Mouse (Mus musculus) embryonic facial prominence, embryonic 11.5 days (tissue): Measurements from ENCODE around the gene Hist1h4k. TPM values are rescaled to one million over a fixed set of nuclear protein-coding genes. Genes with fewer than 3 reads are reported as not detected.
"Not testable (repeated sequence)": the region's sequence is repeated elsewhere in the genome, so short reads cannot be mapped to it uniquely, and the experiment has no call there.

Experiments used
- ATAC-seq: fragments of 200-750 bp; cut with Nextera tagmentation; replicated peaks from 2 replicates; pipeline ENCODE4 v1.8.0; 2017; ENCODE audit warnings: low read depth; ENCODE audit not compliant: insufficient number of reproducible peaks, low FRiP score, low TSS enrichment
- DNase-seq: peaks from one replicate; pipeline ENCODE4 v3.0.0-alpha.2; 2015; ENCODE audit warnings: low spot score
- H3K27ac ChIP-seq: fragments of 300-500 bp; sonication (generic); replicated peaks from 2 replicates; pipeline ENCODE4 v1.5.1; 2014; ENCODE audit warnings: mild to moderate bottlenecking, low read depth, low read length, control low read depth
- H3K27me3 ChIP-seq: fragments of 300-500 bp; sonication (generic); 2 replicates; pipeline ENCODE4 v1.6.1; 2014; ENCODE audit warnings: mild to moderate bottlenecking, low read length, moderate library complexity, mixed read lengths; ENCODE audit not compliant: control insufficient read depth, insufficient read depth
- H3K36me3 ChIP-seq: fragments of 300-500 bp; sonication (generic); replicated peaks from 2 replicates; pipeline ENCODE4 v1.6.1; 2014; ENCODE audit warnings: low read depth, mild to moderate bottlenecking, low read length, moderate library complexity, mixed read lengths; ENCODE audit not compliant: control insufficient read depth, insufficient read depth
- H3K4me1 ChIP-seq: fragments of 300-500 bp; sonication (generic); 2 replicates; pipeline ENCODE4 v1.6.1; 2014; ENCODE audit warnings: low read length, mixed read lengths; ENCODE audit not compliant: control insufficient read depth, insufficient read depth
- H3K4me2 ChIP-seq: fragments of 300-500 bp; sonication (generic); 2 replicates; pipeline ENCODE4 v1.6.1; 2014; ENCODE audit warnings: low read depth, mild to moderate bottlenecking, control low read depth, low read length, moderate library complexity
- H3K4me3 ChIP-seq: fragments of 300-500 bp; sonication (generic); 2 replicates; pipeline ENCODE4 v1.5.1; 2014; ENCODE audit warnings: low read depth, low read length, control low read depth
- H3K9ac ChIP-seq: fragments of 300-500 bp; sonication (generic); replicated peaks from 2 replicates; pipeline ENCODE4 v1.6.1; 2014; ENCODE audit warnings: mild to moderate bottlenecking, control low read depth, low read length
- H3K9me3 ChIP-seq: fragments of 300-500 bp; sonication (generic); replicated peaks from 2 replicates; pipeline ENCODE4 v1.6.1; 2016; ENCODE audit warnings: mild to moderate bottlenecking, low read length, inconsistent platforms, mixed read lengths; ENCODE audit not compliant: control insufficient read depth
- WGBS: fragments of 180-500 bp; shearing (Covaris S2); extraction: QIAGEN DNeasy Blood & Tissue Kit; methylation state at CpG from one replicate; pipeline ENCODE4 v1.1.7; 2014; 5-methylcytosine and 5-hydroxymethylcytosine counted together
- polyA plus RNA-seq: library from polyadenylated mRNA; unstranded; fragments of >200 nt; fragmentation: Nextera tagmentation; extraction: Ambion mirVana; gene quantifications from 2 replicates; pipeline ENCODE4 v1.2.1, GENCODE M21; 2014

Gene Hist1h4k
- polyA plus RNA-seq, 1 experiment from 2014 or later = 7.7 TPM

DNA sequence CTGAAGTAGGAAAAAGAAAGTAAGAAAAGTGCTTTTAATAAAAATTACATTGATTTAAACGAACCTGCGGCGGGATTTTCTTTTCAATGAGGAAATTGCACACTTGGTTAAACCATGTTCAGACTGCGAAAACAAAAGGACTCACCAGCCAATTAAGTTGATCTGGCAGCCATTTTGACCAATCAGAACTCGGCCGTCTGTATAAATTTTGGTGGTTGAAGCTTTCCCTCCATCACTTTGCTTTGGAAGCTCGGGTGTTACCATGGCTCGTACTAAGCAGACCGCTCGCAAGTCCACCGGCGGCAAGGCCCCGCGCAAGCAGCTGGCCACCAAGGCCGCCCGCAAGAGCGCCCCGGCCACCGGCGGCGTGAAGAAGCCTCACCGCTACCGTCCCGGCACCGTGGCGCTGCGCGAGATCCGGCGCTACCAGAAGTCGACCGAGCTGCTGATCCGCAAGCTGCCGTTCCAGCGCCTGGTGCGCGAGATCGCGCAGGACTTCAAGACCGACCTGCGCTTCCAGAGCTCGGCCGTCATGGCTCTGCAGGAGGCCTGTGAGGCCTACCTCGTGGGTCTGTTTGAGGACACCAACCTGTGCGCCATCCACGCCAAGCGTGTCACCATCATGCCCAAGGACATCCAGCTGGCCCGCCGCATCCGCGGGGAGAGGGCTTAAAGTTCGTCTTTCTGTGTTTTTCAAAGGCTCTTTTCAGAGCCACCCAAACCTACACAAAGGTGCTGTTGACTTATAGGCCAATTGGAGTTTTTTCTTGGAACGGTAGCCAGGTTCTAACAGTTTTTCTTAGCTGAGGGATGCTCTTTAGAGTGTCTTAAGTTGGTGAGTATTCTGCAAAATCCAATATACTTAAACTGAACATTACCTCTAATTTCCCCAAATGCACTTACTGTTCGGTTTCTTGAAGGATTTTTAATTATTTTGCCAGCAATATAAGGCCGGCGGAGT, 32.6 kb downstream of the Hist1h4k start, which contains the start of gene Hist1h3h:
Gene Hist1h3h, plus strand, starts transcription at position 263 of the 961 bp plus-strand sequence.
- Histone ChIP-seq H3K4me3 (peak within 1 kb of the TSS; percentile 50), H3K4me2 (peak within 1 kb of the TSS; percentile 82), H3K9ac (peak within 1 kb of the TSS; percentile 85), H3K27ac (peak within 1 kb of the TSS; percentile 96)
- H3K9me3 ChIP-seq, H3K36me3 ChIP-seq, H3K4me1 ChIP-seq, H3K27me3 ChIP-seq: not testable (repeated sequence)
- ATAC-seq = peak; percentile 25
- DNase-seq = peak; percentile 94
- WGBS = under 1% methylated on average over 28 of the region's 56 CpGs

DNA sequence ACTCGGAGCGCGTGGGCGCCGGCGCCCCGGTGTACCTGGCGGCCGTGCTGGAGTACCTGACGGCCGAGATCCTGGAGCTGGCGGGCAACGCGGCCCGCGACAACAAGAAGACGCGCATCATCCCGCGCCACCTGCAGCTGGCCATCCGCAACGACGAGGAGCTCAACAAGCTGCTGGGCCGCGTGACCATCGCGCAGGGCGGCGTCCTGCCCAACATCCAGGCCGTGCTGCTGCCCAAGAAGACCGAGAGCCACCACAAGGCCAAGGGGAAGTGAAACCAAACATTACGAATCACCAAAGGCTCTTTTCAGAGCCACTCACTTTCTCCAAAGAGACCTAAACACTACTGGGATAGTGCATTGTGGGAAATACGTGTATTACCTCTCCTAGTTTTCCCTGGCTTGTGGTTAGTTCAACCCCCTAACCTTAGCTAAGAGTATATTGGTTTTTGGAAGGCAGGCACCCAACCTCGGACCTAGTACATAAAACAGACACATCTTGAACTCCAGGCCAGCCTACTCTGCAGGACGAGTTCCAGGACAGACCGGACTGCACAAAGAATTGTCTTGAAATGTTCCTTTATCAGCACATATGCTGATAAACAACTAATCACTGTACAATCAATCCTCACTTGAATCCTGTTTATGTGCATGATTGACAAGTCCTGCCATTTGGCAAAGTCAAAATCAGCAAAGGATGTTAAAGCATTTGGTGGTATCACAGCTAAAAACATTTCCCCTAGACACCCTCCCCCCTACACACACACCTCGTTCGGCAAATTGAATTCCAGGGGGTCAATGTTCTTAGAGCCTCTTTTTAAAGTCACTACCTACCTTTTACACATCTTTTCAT, 33.5 kb downstream of the Hist1h4k start:
- Histone ChIP-seq H3K4me2 (peak overlapping the region; percentile 82), H3K9ac (peak overlapping the region; percentile 85), H3K4me3 (peak overlapping the region; percentile 50), H3K27ac (peak overlapping the region; percentile 96)
- H3K4me1 ChIP-seq, H3K27me3 ChIP-seq, H3K9me3 ChIP-seq, H3K36me3 ChIP-seq: not testable (repeated sequence)
- DNase-seq = peak; percentile 71
- peak; percentile 3 for ATAC-seq
- WGBS = under 1% methylated on average over 9 of the region's 38 CpGs

DNA sequence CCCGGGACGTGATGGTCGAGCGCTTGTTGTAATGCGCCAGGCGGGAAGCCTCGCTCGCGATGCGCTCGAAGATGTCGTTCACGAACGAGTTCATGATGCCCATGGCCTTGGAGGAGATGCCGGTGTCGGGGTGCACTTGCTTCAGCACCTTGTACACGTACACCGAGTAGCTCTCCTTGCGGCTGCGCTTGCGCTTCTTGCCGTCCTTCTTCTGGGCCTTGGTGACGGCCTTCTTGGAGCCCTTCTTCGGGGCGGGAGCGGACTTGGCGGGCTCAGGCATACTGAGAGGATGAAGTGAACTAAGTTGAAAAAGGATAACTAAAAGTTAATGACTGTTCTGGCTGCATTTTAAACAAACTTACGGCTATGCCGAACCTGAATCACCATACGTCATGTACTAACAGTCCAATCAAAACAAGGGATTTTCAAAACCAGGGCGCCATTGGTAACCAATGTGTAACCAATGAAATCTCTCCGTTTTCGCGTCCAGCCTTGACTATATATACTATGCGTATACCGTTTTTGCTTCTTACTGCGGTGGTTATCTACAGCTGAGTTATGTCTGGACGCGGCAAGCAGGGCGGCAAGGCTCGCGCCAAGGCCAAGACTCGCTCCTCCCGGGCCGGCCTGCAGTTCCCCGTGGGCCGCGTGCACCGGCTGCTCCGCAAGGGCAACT, 34.3 kb downstream of the Hist1h4k start, which contains the start of the genes Hist1h2bl and Hist1h2ai:
Gene Hist1h2bl, minus strand, starts transcription at position 280 of the 676 bp plus-strand sequence.
Gene Hist1h2ai, plus strand, starts transcription at position 559 of the 676 bp plus-strand sequence.
- H3K4me3 ChIP-seq = peak within 1 kb of the TSS; percentile 50
- peak within 1 kb of the TSS; percentile 85 for H3K9ac ChIP-seq
- peak within 1 kb of the TSS; percentile 82 for H3K4me2 ChIP-seq
- DNase-seq (peak; percentile 96), ATAC-seq (peak; percentile 90)
- WGBS = 0% methylated on average over 23 of the region's 50 CpGs
- H3K27me3 ChIP-seq, H3K4me1 ChIP-seq, H3K9me3 ChIP-seq, H3K36me3 ChIP-seq: not testable (repeated sequence)
- peak within 1 kb of the TSS; percentile 96 for H3K27ac ChIP-seq

DNA sequence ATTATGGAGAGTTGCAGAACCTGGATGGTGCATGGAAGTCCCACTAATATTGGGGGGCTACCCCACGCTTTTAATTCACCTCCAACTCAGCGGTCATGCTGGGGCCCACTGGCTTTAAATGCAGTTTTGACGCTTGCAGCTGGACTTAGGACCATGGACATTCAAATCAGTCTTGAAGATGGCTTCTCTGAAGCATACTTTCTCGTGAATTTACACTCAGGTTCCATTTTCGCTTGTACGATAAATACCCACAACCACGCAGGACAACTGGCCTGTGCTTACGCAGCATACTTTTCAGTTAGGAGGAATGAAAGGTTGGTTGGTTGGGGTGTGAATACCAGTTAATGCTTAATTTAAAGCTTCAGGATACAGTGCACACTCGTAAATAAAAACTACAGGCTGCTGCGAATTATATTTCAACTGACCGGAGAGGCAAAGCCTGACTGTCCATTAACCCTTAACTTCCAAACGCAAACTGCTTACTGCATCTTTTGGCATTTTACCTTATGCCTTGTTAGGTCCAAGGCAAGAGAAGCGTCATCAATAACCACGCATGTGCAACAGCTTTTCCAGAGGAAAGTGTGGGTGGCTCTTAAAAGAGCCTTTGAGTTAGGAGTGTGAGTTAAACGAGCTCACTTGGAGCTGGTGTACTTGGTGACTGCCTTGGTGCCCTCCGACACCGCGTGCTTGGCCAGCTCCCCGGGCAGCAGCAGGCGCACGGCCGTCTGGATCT, 35.0 kb downstream of the Hist1h4k start:
- H3K9me3 ChIP-seq = no peaks in the 10 kb centered on the region
- peak; percentile 58 for DNase-seq
- peak overlapping the region; percentile 50 for H3K4me3 ChIP-seq
- WGBS = 1% methylated on average over 21 of the region's 22 CpGs
- no peaks in the 10 kb centered on the region for H3K27me3 ChIP-seq
- ATAC-seq = no peak
- peak overlapping the region; percentile 86 for H3K27ac ChIP-seq
- peak overlapping the region; percentile 70 for H3K4me2 ChIP-seq
- no peaks in the 10 kb centered on the region for H3K36me3 ChIP-seq
- H3K9ac ChIP-seq = peak overlapping the region; percentile 73
- H3K4me1 ChIP-seq = no peaks in the 10 kb centered on the region

DNA sequence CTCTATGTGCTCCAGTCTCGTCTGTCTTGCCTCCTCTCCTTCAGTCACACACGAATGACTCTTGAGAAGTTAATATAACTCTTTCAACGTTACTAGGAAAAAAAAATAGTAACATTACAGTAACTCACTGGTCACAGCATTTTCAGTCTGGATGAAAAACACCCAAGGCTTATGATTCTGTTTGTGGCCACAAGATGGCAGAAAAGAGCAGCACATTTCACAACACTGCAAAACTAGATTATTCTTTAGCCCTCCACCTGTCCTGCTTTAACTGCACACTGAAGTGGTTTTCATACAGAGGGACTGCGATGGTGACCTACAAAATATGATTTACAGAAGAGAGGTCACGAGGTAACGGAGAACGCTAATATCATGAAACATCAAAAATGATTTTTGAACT, 35.6 kb downstream of the Hist1h4k start:
- Histone ChIP-seq H3K9me3 (no peaks in the 10 kb centered on the region), H3K36me3 (no peaks in the 10 kb centered on the region), H3K27me3 (no peaks in the 10 kb centered on the region), H3K9ac (peak overlapping the region; percentile 73), H3K4me2 (peak overlapping the region; percentile 70), H3K27ac (peak overlapping the region; percentile 86), H3K4me1 (no peaks in the 10 kb centered on the region), H3K4me3 (peak overlapping the region; percentile 50)
- ATAC-seq = no peak
- WGBS = 1% methylated on average over 7 of the region's 7 CpGs
- DNase-seq = peak; percentile 81

DNA sequence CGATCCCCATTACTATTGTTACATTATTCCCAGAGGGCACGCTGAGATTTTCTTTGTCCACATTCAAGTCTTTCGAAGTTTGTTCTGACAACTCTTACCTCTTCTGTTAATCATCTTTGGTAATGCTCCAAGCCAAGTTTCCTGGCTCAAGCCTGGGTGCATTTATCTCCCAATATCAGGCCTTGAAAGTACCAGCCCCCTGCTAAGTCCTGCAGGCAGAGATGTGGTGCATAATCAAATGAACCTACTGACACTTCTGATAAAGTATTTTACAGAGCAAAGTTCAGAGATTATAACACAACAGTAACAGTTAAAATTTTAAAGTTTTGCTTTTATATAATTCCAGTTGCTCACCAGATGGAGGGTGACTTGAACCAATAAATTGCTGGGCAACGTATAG, 38.6 kb downstream of the Hist1h4k start:
- no peaks in the 10 kb centered on the region for H3K9me3 ChIP-seq
- peak overlapping the region; percentile 38 for H3K4me3 ChIP-seq
- WGBS = 37% methylated on average over 4 of the region's 4 CpGs
- no peak overlapping the region; the same call in 1 of the 2 replicates for H3K9ac ChIP-seq
- ATAC-seq = no peak
- no peak overlapping the region for H3K27ac ChIP-seq
- no peak for DNase-seq
- H3K4me2 ChIP-seq = peak overlapping the region; percentile 24
- H3K36me3 ChIP-seq = no peaks in the 10 kb centered on the region
- H3K27me3 ChIP-seq = no peaks in the 10 kb centered on the region
- no peaks in the 10 kb centered on the region for H3K4me1 ChIP-seq
